Mouse (Mus musculus): Measurements from ENCODE around the gene Itpripl1. TPM values are rescaled to one million over a fixed set of nuclear protein-coding genes. Genes with fewer than 3 reads are reported as not detected.
"Not testable (repeated sequence)": the region's sequence is repeated elsewhere in the genome, so short reads cannot be mapped to it uniquely, and the experiment has no call there.

Gene Itpripl1
- polyA plus RNA-seq, 1 experiment from 2014 or later = 17.6 TPM

DNA sequence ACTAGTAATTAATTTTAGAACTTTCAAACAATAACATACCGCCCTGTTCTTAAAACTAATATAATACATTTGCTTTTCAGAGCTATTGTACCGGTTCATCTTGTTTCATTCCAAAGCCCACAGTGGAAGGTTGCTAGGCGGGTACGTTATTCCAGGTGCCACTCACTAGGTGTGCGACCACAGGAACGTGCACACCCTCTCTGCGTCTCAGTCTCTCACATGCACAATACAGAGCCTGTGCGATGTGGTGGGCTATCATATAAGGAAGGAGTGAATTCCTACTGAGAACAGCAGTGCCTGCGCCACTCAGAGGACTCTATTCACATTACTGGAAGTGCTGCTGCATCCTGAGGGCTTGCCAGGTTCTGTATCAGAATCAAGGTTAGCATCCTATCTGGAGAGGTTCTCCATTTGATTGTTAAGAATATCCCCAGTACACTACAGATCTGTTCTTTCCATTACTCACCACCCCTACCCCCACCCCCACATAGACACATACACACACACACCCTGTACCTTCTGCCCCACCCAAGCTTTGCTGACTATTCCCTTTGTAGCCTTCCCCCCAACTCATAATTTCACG lies 5.3 kb downstream of the Itpripl1 start:
- Histone ChIP-seq H3K27me3 (ENCODE audit: poor library complexity, severe bottlenecking) (no peaks in the 10 kb centered on the region), H3K4me1 (peaks cover 36% of the 10 kb centered on the region), H3K36me3 (replicated peaks) (peaks cover 36% of the 10 kb centered on the region), H3K4me3 (no peak overlapping the region), H3K27ac (0 out of 2 replicates have a peak overlapping the region, but pooled peaks have one; percentile 74), H3K9me3 (peaks cover 3% of the 10 kb centered on the region)
- no peak for DNase-seq (ENCODE audit: extremely low spot score, low spot score)
- 87% methylated on average over 10 of the region's 10 CpGs for WGBS

GRCm38 (mm10) chr2:127136979-127137378 lies 6.3 kb downstream of the Itpripl1 start:
- H3K27me3 ChIP-seq (ENCODE audit: poor library complexity, severe bottlenecking) = no peaks in the 10 kb centered on the region
- DNase-seq (ENCODE audit: extremely low spot score, low spot score) = no peak
- peaks cover 36% of the 10 kb centered on the region for H3K4me1 ChIP-seq
- no peak overlapping the region; the same call in 1 of the 2 replicates for H3K4me3 ChIP-seq
- H3K36me3 ChIP-seq (replicated peaks) = peaks cover 35% of the 10 kb centered on the region
- H3K9me3 ChIP-seq = peaks cover 3% of the 10 kb centered on the region
- peak overlapping the region; percentile 74 for H3K27ac ChIP-seq
- WGBS = 45% methylated on average over 5 of the region's 5 CpGs

GRCm38 (mm10) chr2:127135255-127135654 lies 8.0 kb downstream of the Itpripl1 start:
- H3K9me3 ChIP-seq; DNase-seq (ENCODE audit: extremely low spot score, low spot score): not testable (repeated sequence)
- WGBS = 60% methylated on average over 3 of the region's 3 CpGs

GRCm38 (mm10) chr2:127133621-127134461 lies 9.4 kb downstream of the Itpripl1 start, which contains the start of gene Ncaph:
Gene Ncaph, minus strand, starts transcription at chr2:127133954.
- Histone ChIP-seq H3K9me3 (no peaks in the 10 kb centered on the region), H3K27me3 (ENCODE audit: poor library complexity, severe bottlenecking) (no peaks in the 10 kb centered on the region), H3K4me3 (peak within 1 kb of the TSS; percentile 78), H3K4me1 (peaks cover 43% of the 10 kb centered on the region), H3K36me3 (replicated peaks) (peaks cover 22% of the 10 kb centered on the region), H3K27ac (peak within 1 kb of the TSS; percentile 98)
- DNase-seq (ENCODE audit: extremely low spot score, low spot score) = peak; percentile 96
- WGBS = 1% methylated on average over 57 of the region's 57 CpGs

More at GRCm38 (mm10) chr2:127135255-127135654, 8.0 kb downstream of the Itpripl1 start:
- Histone ChIP-seq H3K36me3 (replicated peaks) (peaks cover 27% of the 10 kb centered on the region), H3K4me1 (peaks cover 43% of the 10 kb centered on the region)
- H3K27ac ChIP-seq; H3K27me3 ChIP-seq (ENCODE audit: poor library complexity, severe bottlenecking); H3K4me3 ChIP-seq: not testable (repeated sequence)

DNA sequence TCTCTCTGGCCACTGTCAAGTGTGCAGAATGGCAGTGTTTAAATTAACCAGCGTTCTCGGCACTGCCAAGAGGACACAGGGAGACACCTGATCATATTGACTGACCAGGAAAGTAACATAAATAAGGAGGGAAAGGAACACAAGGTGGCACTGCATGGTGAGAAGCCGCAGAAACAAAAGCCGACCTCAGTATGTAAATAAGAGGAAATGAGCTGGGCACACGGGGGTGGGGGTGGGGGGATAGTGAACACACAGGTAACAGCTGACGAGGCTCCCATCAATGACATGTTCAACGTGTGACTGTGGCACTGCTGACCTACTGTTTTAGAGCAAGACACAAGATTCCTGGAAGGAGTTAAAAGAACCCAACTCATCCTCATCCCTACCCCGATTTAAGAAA lies 11.9 kb downstream of the Itpripl1 start:
- H3K36me3 ChIP-seq (replicated peaks) = peaks cover 39% of the 10 kb centered on the region
- no peak for DNase-seq (ENCODE audit: extremely low spot score, low spot score)
- peak overlapping the region; percentile 78; the same call in 1 of the 2 replicates for H3K4me3 ChIP-seq
- 86% methylated on average over 8 of the region's 8 CpGs for WGBS
- no peaks in the 10 kb centered on the region for H3K9me3 ChIP-seq
- peaks cover 31% of the 10 kb centered on the region for H3K4me1 ChIP-seq
- H3K27me3 ChIP-seq (ENCODE audit: poor library complexity, severe bottlenecking) = no peaks in the 10 kb centered on the region
- no peak overlapping the region for H3K27ac ChIP-seq

DNA sequence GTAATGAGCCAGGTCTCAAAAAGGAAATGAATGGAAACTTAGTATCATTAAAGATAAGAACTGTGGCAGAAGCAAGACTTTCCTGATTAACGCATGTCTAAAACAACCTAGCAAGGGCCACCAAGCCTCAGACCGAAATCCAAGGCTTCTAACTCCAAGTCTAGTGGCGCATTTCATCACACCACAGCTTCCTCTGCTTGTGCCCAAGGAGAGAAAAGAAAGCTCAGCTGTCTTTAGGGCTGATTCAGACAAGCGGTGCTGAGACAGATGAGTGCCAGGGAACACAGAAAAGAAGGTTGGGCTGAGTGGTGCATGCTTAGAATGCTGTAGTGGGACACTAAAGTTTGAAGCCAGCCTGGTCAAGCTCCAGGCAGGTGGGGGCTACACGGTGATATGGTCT lies 14.3 kb downstream of the Itpripl1 start:
- DNase-seq (ENCODE audit: extremely low spot score, low spot score) = no peak
- WGBS = 94% methylated on average over 5 of the region's 5 CpGs

DNA sequence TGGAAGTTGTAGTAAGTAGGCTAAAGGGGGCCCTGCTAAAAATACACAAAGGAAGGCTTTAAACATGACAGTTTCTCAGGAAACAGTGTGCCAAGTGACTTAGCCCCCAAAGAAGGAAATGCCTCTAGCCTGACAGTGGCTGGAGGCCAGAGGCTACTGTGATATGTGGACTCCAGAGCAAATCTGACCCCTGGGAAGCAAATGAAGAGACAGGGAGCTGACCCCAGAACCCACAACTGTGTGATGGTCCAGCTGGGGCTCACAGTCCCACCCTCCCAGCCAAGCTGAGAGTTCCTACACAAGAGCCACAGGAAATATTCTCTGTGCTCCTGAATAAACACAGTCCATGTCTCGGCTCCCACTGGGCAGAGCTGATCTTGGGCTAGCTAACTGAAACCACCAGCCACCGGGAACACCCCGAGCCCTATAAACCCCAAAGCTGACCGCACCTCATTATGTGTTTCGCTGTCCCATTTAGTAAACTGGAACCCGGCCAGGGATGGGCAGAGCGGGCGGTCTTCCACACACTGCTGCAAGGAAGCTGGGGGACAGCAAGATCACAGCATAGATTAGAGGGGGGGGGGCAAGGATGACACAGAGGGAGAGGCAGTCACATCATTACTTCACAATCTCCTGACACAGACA lies 21.5 kb downstream of the Itpripl1 start:
- Histone ChIP-seq H3K9me3 (no peaks in the 10 kb centered on the region), H3K4me1 (no peaks in the 10 kb centered on the region), H3K36me3 (replicated peaks) (peaks cover 99% of the 10 kb centered on the region), H3K27me3 (ENCODE audit: poor library complexity, severe bottlenecking) (no peaks in the 10 kb centered on the region), H3K27ac (no peak overlapping the region), H3K4me3 (no peak overlapping the region)
- DNase-seq (ENCODE audit: extremely low spot score, low spot score) = no peak
- WGBS = 92% methylated on average over 8 of the region's 8 CpGs

More for the DNA sequence above, 14.3 kb downstream of the Itpripl1 start:
- Histone ChIP-seq H3K27ac (no peak overlapping the region), H3K9me3 (no peaks in the 10 kb centered on the region), H3K27me3 (ENCODE audit: poor library complexity, severe bottlenecking) (no peaks in the 10 kb centered on the region), H3K4me3 (no peak overlapping the region), H3K4me1 (peaks cover 22% of the 10 kb centered on the region), H3K36me3 (replicated peaks) (peaks cover 63% of the 10 kb centered on the region)

DNA sequence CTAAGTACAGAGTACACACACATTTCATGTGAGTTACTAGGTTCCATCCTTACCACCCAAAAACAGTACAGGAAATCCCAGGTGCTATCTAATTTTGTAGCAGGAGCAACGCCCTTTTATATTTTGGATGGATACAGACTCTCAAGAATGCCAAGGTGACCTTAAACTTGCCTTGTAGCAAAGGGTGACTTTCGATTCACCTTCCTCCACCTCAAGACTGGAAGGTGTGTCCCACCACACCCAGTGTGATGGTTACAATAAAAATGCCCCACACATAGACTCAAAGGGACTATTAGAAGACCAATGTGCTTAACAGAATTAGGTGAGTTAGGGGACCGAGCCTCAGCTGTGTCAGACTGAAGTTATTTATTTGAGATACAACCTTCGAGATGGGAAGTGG lies 34.3 kb downstream of the Itpripl1 start:
- no peak overlapping the region for H3K27ac ChIP-seq
- H3K27me3 ChIP-seq (ENCODE audit: poor library complexity, severe bottlenecking) = no peaks in the 10 kb centered on the region
- no peaks in the 10 kb centered on the region for H3K9me3 ChIP-seq
- no peaks in the 10 kb centered on the region for H3K4me1 ChIP-seq
- no peak for DNase-seq (ENCODE audit: extremely low spot score, low spot score)
- H3K4me3 ChIP-seq = no peak overlapping the region
- peaks cover 100% of the 10 kb centered on the region for H3K36me3 ChIP-seq (replicated peaks)
- WGBS = 95% methylated on average over 4 of the region's 4 CpGs

- no peaks in the 10 kb centered on the region for H3K36me3 ChIP-seq (replicated peaks)
- H3K4me3 ChIP-seq = no peak overlapping the region
- no peaks in the 10 kb centered on the region for H3K27me3 ChIP-seq (ENCODE audit: poor library complexity, severe bottlenecking)
- H3K27ac ChIP-seq = no peak overlapping the region
- H3K4me1 ChIP-seq = no peaks in the 10 kb centered on the region
- no peaks in the 10 kb centered on the region for H3K9me3 ChIP-seq
- 70% methylated on average over 8 of the region's 8 CpGs for WGBS
- DNase-seq (ENCODE audit: extremely low spot score, low spot score) = no peak
These were observed 51.2 kb downstream of the Itpripl1 start for GRCm38 (mm10) chr2:127092000-127092399.

DNA sequence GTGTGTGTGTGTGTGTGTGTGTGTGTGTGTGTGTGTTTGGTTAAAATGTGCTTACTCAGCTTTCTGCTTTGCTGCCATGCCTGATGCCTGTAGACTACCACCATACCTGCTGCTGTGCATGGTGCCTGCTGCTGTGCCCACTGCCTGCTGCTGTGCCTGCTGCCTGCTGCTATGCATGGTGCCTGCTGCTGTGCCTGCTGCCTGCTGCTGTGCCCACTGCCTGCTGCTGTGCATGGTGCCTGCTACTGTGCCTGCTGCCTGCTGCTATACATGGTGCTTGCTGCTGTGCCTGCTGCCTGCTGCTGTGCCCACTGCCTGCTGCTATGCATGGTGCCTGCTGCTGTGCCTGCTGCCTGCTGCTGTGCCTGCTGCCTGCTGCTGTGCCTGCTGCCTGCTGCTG lies 53.1 kb downstream of the Itpripl1 start:
- H3K9me3 ChIP-seq; H3K27ac ChIP-seq; H3K4me1 ChIP-seq; H3K4me3 ChIP-seq; H3K27me3 ChIP-seq (ENCODE audit: poor library complexity, severe bottlenecking); H3K36me3 ChIP-seq (replicated peaks); DNase-seq (ENCODE audit: extremely low spot score, low spot score): not testable (repeated sequence)

All from forebrain, embryonic 10.5 days (tissue).